Mouse (Mus musculus): ENCODE measurements around the gene Sipa1l3.

DNA sequence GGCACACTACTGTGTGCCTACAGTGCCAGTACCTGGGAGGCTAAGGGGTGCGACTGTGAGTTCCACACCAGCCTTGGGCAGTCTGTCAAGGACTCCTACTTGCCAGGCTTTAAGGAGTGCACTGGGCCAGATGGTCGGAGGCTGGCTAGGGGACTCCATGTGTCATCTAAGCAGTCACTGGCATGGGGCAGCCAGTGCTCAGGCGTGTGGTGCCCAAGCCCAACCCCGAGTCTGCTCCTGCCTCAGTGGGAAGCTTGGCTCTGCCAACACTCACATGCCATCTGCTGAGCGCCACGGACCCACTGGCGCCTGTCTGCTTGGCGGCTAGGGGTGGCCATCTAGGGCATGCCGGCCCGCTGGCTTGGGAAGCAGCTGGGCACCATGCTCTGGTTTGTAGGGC, 125.1 kb downstream of the Sipa1l3 start:
- TF ChIP-seq CTCF (IDR thresholded peaks at IDR 0.05; ENCODE audit: low read depth) (no peak), EP300 (optimal IDR thresholded peaks at IDR 0.05) (no peak)

Data from stomach, postnatal 0 days (tissue).